Mouse (Mus musculus): Measurements from ENCODE around the gene Kif15.

DNA sequence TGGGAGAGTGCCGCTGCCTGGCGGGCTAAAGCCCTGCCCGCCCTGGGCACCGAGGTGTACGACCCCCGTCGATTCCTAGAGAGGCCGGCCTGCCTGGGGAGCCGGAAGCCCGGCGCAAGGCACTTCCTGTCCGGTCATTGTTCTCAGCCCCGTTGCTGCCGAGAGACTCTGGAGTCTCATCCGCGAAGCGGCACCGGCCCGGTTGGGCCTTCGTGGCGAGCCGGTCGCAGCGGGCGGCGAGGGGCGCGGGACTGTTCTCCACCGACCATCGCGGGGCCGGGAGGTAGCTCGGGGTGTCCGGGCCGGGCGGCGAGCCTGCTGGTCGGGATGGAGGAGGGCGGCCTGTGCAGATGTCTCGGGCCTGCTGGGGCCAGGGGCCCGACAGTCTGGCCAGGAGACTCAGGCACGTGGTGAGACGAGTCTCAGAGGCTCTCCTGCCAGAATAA lies 27.9 kb upstream of the Kif15 start, which contains the start of gene Zfp105:
- TF ChIP-seq CTCF (IDR thresholded peaks at IDR 0.05; ENCODE audit: low read depth) (no peak; the same call in 1 of the 2 replicates), EP300 (optimal IDR thresholded peaks at IDR 0.05) (no peak)

All from stomach, postnatal 0 days (tissue).